In the genomic region with DNA sequence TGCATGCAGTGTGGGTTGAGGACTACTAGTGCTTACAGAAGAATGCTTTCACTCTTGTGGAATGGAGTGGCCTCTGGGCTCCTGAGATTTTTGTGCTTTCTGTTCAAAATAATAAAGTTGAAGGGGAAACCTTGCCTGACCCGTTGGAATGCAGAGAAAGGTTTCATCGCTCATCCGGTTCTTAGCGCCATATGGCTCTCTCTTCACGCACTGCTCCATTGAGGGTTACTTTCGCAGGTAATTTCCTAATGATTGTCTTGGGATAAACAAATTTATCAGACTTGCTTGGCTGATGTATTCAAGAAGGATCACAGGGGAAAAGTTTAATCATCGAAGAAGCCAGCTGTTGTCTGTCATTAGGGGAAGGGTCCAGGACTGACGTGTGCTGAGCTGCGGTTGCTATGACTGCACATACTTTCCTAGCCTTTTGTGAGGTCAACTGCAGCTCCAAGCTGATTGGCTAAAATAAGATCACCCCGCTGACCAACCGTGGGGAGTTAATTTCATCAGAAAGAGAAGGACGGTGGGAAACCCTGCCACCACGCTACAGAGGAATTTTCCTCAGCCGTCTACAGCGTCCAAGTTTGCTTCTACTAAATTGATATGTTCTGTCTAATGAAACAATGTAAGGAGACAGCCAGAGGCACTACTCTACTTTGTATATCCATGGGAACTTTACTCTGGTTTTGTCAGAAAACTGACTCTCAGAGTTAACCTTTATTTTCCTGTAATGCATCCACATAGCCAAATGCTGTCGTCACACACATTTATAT, we compare ENCODE assay signal across 16 mouse cellular contexts.
DNase-seq lines count a peak whose midpoint lies in the region; ATAC-seq lines count a peak whose summit lies in the region.
"Had no signal": no experiment of that assay in that cellular context is flagged by ENCODE, and none has a peak within 500 bp of the region (broad histone marks: within the 10 kb centered on the region; RNA-seq: fewer than 3 reads in every experiment).

No protein-coding gene starts in this region.

- no peak overlapping the region for H3K4me2 ChIP-seq in neural tube, embryonic 13.5 days
- H3K4me2 ChIP-seq in hindbrain, embryonic 13.5 days: no peak overlapping the region; the same call in 1 of the 2 replicates
- H3K4me2 ChIP-seq in midbrain, embryonic 13.5 days (replicated peaks): no peak overlapping the region; the same call in 1 of the 2 replicates
- H3K4me2 ChIP-seq in stomach, embryonic 16.5 days (ENCODE audit: low read depth, low read length): peak overlapping the region; percentile 13; the same call in 1 of the 2 replicates
- H3K4me2 ChIP-seq: limb, embryonic 13.5 days had no signal

- no peaks in the 10 kb centered on the region for H3K36me3 ChIP-seq in neural tube, embryonic 13.5 days
- H3K36me3 ChIP-seq in hindbrain, embryonic 13.5 days: no peaks in the 10 kb centered on the region
- no peaks in the 10 kb centered on the region for H3K36me3 ChIP-seq in midbrain, embryonic 13.5 days
- H3K36me3 ChIP-seq in stomach, embryonic 16.5 days (ENCODE audit: control insufficient read depth, insufficient read depth, low read length): no peaks in the 10 kb centered on the region
- H3K36me3 ChIP-seq: limb, embryonic 13.5 days had no signal

- no peak overlapping the region for H3K4me3 ChIP-seq in neural tube, embryonic 13.5 days
- H3K4me3 ChIP-seq in hindbrain, embryonic 13.5 days: no peak overlapping the region
- H3K4me3 ChIP-seq in midbrain, embryonic 13.5 days (replicated peaks): no peak overlapping the region
- no peak overlapping the region for H3K4me3 ChIP-seq in stomach, embryonic 16.5 days (replicated peaks; ENCODE audit: low read length)
- H3K4me3 ChIP-seq: limb, embryonic 13.5 days had no signal

- no peak for DNase-seq in neural tube, embryonic 10.5 days (ENCODE audit: extremely low spot score, low spot score)
- DNase-seq in left cerebral cortex, postnatal 14 days (ENCODE audit: low spot score in 2 of 2): no peak
- no peak for DNase-seq in layer of hippocampus, postnatal 36 days
- DNase-seq: adrenal gland, adult 2 months; cerebellum, adult 9-10 months; heart, postnatal 14 days; lung, adult 18-20 months; right cerebral cortex, postnatal 4 days had no signal

- peak; percentile 61; the same call in 1 of the 2 replicates for ATAC-seq in neural tube, embryonic 13.5 days (ENCODE audit: low read depth)
- ATAC-seq in hindbrain, embryonic 13.5 days (ENCODE audit: low FRiP score): peak; percentile 82
- ATAC-seq in midbrain, embryonic 13.5 days: peak; percentile 69
- no peak; the same call in 1 of the 2 replicates for ATAC-seq in stomach, embryonic 16.5 days (ENCODE audit: insufficient read depth, low FRiP score)
- ATAC-seq in megakaryocyte-erythroid progenitor cell, adult 5-6 weeks (replicated peaks; ENCODE audit: low FRiP score, low TSS enrichment, poor library complexity, severe bottlenecking): no peak
- ATAC-seq: Patski had no signal

- H3K27me3 ChIP-seq in neural tube, embryonic 13.5 days: peaks cover 4% of the 10 kb centered on the region; the same call in 1 of the 2 replicates
- no peaks in the 10 kb centered on the region for H3K27me3 ChIP-seq in hindbrain, embryonic 13.5 days
- H3K27me3 ChIP-seq in midbrain, embryonic 13.5 days: no peaks in the 10 kb centered on the region
- H3K27me3 ChIP-seq in stomach, embryonic 16.5 days (ENCODE audit: control insufficient read depth, insufficient read depth, low read length): no peaks in the 10 kb centered on the region
- H3K27me3 ChIP-seq: CH12.LX; limb, embryonic 13.5 days; Patski had no signal

- peaks cover 3% of the 10 kb centered on the region; the same call in 1 of the 2 replicates for H3K9me3 ChIP-seq in neural tube, embryonic 13.5 days
- no peaks in the 10 kb centered on the region for H3K9me3 ChIP-seq in hindbrain, embryonic 13.5 days
- no peaks in the 10 kb centered on the region for H3K9me3 ChIP-seq in midbrain, embryonic 13.5 days
- no peaks in the 10 kb centered on the region for H3K9me3 ChIP-seq in stomach, embryonic 16.5 days (replicated peaks; ENCODE audit: control insufficient read depth, low read length)
- H3K9me3 ChIP-seq: limb, embryonic 13.5 days had no signal

- H3K9ac ChIP-seq in neural tube, embryonic 13.5 days: no peak overlapping the region
- no peak overlapping the region for H3K9ac ChIP-seq in hindbrain, embryonic 13.5 days
- H3K9ac ChIP-seq in midbrain, embryonic 13.5 days (replicated peaks): no peak overlapping the region
- H3K9ac ChIP-seq in stomach, embryonic 16.5 days (ENCODE audit: low read length): no peak overlapping the region
- H3K9ac ChIP-seq: limb, embryonic 13.5 days had no signal

- no peak overlapping the region for H3K27ac ChIP-seq in neural tube, embryonic 13.5 days (replicated peaks)
- peak overlapping the region; percentile 37 for H3K27ac ChIP-seq in hindbrain, embryonic 13.5 days
- H3K27ac ChIP-seq in midbrain, embryonic 13.5 days: no peak overlapping the region
- H3K27ac ChIP-seq in stomach, embryonic 16.5 days (ENCODE audit: low read length): no peak overlapping the region
- H3K27ac ChIP-seq: limb, embryonic 13.5 days had no signal

- H3K4me1 ChIP-seq in neural tube, embryonic 13.5 days (replicated peaks): peaks cover 10% of the 10 kb centered on the region
- peaks cover 16% of the 10 kb centered on the region for H3K4me1 ChIP-seq in hindbrain, embryonic 13.5 days (replicated peaks)
- peaks cover 10% of the 10 kb centered on the region for H3K4me1 ChIP-seq in midbrain, embryonic 13.5 days (replicated peaks)
- H3K4me1 ChIP-seq in stomach, embryonic 16.5 days (ENCODE audit: control insufficient read depth, insufficient read depth, low read length): no peaks in the 10 kb centered on the region; the same call in 1 of the 2 replicates
- H3K4me1 ChIP-seq: limb, embryonic 13.5 days had no signal

- intact Hi-C loops in left cerebral cortex, postnatal 14 days (cut with DNase I): no loop called here

- 54% methylated on average over 16 of the region's 16 CpGs for WGBS in neural tube, embryonic 13.5 days
- 42% methylated on average over 16 of the region's 16 CpGs for WGBS in hindbrain, embryonic 13.5 days
- WGBS in midbrain, embryonic 13.5 days: 54% methylated on average over 16 of the region's 16 CpGs
- 41% methylated on average over 16 of the region's 16 CpGs for WGBS in stomach, embryonic 16.5 days

Comparison
In these comparisons a context has a peak if more than half of its experiments do, and no peak if none do; other contexts are left out.
1. ATAC-seq: peak in neural tube, embryonic 13.5 days (single experiment), hindbrain, embryonic 13.5 days (single experiment) and midbrain, embryonic 13.5 days (single experiment); none in stomach, embryonic 16.5 days (single experiment) and megakaryocyte-erythroid progenitor cell, adult 5-6 weeks (single experiment).